Mouse (Mus musculus): ENCODE results near the gene Map3k5.
"Not testable (repeated sequence)": the region's sequence is repeated elsewhere in the genome, so short reads cannot be mapped to it uniquely, and the experiment has no call there.

Map3k5 gene

GRCm38 (mm10) chr10:19934384-19935294 is at the start of gene Map3k5:
Map3k5 (plus strand) TSS chr10:19934472.
- DNase-seq (ENCODE audit: inconsistent ontology term): peak; percentile 77

DNA sequence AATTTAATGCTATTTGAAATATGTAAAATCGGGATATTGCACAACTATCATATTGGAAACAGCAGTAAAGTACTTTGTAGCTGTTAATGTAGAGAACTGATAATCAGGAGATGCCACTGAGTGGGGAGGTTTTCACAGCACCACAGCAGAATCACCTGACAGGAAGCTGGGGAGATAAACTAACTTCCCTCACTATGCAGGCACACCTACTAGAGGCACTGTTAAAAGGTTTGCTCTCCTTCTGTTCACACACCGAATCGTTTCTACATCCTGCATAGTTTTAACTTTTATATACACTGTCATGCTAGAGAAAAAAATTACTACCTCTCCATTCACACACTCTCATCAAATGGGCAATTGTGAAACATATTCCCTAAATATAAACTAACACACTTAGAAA is 48.0 kb upstream of the Map3k5 start:
- no peak for DNase-seq (ENCODE audit: inconsistent ontology term)

GRCm38 (mm10) chr10:19889908-19890307 is 44.4 kb upstream of the Map3k5 start:
- no peak for DNase-seq (ENCODE audit: inconsistent ontology term)

- no peak for DNase-seq (ENCODE audit: inconsistent ontology term)
Observed at GRCm38 (mm10) chr10:19891686-19892085, 42.6 kb upstream of the Map3k5 start.

DNA sequence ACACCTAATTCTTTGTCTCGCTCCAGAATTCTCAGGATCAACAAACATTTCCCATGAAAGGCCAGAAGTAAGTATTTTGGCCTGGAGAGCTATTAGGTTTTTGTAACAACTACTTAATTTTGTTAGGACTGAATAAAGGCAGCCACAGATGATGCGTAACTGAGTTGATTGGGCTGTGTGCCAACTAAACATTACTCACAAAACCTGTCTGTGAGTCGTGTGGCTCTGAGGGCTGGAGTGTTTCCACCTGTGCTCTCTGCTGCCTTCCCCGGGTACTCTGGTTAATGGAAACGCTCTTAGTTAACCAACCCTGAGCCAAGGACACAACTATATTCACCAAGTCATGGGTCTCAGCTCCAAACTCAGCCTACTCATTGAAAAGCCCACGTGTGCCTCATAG is 41.1 kb upstream of the Map3k5 start:
- no peak for DNase-seq (ENCODE audit: inconsistent ontology term)

GRCm38 (mm10) chr10:19893976-19894375 is 40.3 kb upstream of the Map3k5 start:
- peak; percentile 14 for DNase-seq (ENCODE audit: inconsistent ontology term)

DNA sequence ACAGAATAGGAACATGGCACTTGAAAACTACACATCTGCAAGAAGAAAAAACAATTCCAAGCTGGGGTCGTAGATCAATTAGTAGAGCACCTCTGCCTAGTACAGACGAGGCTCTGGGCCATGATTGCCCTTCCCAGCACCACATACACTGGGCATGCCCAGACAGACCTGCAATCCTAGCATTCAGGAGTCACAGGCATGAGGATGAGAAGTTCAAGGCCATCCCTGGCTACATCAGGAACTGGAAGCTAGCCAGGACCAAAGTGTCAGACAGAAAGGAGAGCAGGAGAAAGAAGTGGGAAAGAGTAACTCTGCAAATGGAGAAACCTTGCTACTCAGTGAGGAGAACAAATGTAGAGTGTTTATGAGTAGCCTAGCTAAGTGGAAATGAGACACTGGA is 34.1 kb upstream of the Map3k5 start:
- DNase-seq (ENCODE audit: inconsistent ontology term): no peak

- no peak for DNase-seq (ENCODE audit: inconsistent ontology term)
Observed at GRCm38 (mm10) chr10:19901992-19902391, 32.3 kb upstream of the Map3k5 start.

DNA sequence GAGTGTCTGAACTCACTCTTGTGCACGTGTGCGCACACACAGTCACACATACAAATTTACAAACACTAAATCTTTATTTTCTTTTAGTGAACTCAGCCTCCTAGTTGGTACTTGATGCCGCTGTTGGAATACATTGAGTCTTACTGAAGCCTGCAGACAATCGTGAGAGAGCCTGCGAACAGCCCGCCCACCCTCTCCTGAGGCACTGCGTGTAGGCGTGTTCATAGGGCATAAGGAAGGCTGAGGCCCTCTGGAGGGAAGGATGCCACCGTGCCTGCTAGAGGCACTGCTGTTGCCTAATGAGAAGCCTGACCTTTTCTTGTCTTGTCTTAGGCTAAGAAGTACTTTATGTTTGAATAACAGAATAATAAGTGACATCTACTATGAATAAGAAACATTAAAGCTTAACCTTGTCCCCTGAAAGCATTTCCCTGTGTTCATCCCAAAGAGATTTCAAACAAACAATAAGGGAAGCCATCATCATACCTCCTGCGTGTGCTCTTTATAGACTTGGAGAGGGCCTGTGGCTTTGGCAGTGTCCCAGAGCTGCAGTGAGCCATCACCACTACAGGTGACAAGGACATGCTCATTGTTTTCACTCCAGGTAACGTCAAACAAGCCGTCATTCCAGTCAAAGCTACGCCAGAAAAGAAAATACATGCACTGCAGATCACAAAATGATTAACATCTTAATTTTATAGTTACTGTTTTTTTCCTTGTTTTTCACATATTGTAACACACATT is 30.0 kb upstream of the Map3k5 start:
- no peak for DNase-seq (ENCODE audit: inconsistent ontology term)

DNA sequence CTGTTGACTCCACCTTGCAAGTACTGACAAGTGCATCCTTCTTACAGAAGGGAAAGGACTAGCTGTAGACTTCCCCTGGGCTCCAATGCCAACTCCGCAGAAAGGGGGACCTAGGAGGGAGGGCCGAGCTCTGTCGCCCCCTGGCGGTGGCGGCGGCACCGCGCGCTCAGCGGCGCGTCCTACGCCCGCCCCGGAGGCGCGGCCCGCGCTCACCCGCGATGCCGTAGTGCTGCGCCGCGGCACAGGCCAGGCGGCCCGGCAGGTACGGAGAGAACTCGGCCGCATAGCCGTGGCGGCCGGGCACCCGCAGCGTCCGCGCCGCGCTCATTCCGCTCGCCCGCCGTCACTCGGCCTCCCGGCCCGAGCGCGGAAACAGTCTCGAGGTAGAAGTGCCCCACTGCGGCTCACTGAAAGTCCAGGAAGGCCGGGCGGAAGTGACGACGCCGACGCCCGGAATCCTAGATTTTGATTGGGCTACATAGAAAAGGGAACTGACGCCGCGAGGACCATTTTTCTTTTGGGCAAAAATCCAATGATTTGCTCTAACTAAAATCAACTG is 26.9 kb upstream of the Map3k5 start, which contains the start of gene Pex7:
Gene Pex7, minus strand, starts transcription at position 444 of the 559 bp plus-strand sequence.
- peak; percentile 95 for DNase-seq (ENCODE audit: inconsistent ontology term)

GRCm38 (mm10) chr10:19908076-19908475 is 26.2 kb upstream of the Map3k5 start:
- peak; percentile 11 for DNase-seq (ENCODE audit: inconsistent ontology term)

DNA sequence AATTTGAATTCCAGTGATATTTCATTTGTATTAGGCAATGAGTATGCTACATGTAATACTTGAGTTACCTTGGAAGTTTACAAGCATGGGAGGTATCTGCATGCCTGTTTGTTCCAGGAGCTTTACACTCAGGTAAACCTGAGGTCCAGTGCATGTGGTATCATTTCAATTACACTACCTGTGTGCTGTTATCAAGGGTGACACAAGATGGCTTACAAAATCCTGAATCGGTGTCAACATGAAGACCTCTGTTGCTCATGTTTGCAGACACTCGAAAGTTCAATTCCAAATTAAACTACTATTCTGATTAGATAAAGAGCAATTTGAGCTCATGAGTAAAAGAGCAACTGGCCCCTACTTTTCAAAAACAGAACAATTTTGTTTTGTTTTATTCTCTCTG is 23.8 kb upstream of the Map3k5 start:
- no peak for DNase-seq (ENCODE audit: inconsistent ontology term)

GRCm38 (mm10) chr10:19911583-19911982 is 22.7 kb upstream of the Map3k5 start:
- no peak for DNase-seq (ENCODE audit: inconsistent ontology term)

GRCm38 (mm10) chr10:19913806-19914205 is 20.5 kb upstream of the Map3k5 start:
- no peak for DNase-seq (ENCODE audit: inconsistent ontology term)

DNA sequence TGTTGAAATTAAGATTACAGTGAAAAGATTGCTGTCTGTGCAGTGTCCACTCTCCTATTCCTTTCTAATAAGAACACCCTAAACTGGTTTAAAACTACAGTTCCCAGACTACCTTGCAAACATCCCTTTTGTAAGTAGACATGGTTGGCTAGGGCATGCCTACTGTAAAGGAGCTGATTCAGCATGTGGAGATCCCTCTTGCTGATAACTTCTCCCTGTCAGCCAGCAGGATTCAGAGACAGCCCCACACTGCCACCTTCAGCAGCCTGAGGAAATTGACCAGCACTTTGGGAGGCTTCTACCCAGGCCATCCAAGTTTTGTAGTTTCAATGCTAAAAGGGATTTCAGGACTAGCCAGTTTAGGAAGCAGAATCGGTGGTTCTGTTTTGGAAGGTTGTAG is 19.0 kb upstream of the Map3k5 start:
- DNase-seq (ENCODE audit: inconsistent ontology term): peak; percentile 60

DNA sequence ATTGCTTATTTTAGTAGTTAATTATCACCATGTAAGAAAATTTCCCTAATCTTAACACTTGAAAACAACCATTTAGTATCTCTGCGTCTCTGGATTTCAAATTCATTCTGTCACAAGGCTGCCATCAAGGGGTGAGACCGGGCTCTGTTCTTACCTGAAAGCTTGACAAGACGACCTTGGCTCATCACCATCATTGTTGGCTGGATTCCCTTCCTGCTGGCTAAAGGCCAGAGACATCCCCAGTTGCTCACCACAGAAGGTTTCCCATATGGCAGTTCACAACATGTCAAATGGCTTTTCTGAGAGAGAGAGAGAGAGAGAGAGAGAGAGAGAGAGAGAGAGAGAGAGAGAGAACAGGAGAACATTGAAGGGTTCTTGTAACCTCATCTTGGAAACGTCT is 11.9 kb upstream of the Map3k5 start:
- no peak for DNase-seq (ENCODE audit: inconsistent ontology term)

DNA sequence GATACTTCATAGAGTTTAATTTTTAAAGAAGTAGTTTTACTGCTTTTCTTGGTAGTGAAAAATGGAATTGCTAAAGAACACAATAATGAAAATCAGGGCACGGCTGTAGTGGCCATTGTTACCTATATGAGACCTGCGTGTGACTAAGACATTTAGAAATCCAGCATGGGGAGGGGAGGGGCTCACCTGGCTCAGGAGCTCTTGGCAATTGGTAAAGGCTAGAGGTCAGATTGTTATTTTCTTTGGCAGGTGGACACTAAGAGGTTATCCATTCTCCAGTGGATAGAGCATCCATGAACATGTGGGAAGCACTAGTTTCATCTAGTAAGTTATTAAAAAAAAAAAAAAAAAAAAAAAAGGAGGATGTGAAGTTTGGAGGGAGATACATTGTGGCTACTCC is 10.0 kb upstream of the Map3k5 start:
- no peak for DNase-seq (ENCODE audit: inconsistent ontology term)

GRCm38 (mm10) chr10:19926391-19926897 is 7.8 kb upstream of the Map3k5 start:
- DNase-seq (ENCODE audit: inconsistent ontology term): not testable (repeated sequence)

- DNase-seq (ENCODE audit: inconsistent ontology term): no peak
Observed at GRCm38 (mm10) chr10:19928205-19928604, 6.1 kb upstream of the Map3k5 start.

- DNase-seq (ENCODE audit: inconsistent ontology term): no peak
Observed at GRCm38 (mm10) chr10:19932986-19933385, 1.3 kb upstream of the Map3k5 start.

- peak; percentile 92 for DNase-seq (ENCODE audit: inconsistent ontology term)
Observed at GRCm38 (mm10) chr10:19933511-19934383, 525 bp upstream of the Map3k5 start.

All from Muller cell, postnatal 12 days (primary cell).